Mouse (Mus musculus) liver, postnatal 0 days (tissue): Measurements from ENCODE around the gene Gpbp1. TPM values are rescaled to one million over a fixed set of nuclear protein-coding genes. Genes with fewer than 3 reads are reported as not detected.
A peak's percentile ranks its signal among the peaks of the same experiment; 100 is the strongest.

Experiments
- ATAC-seq: fragments of 200-750 bp; cut with Nextera tagmentation; 2 replicates; pipeline ENCODE4 v1.8.0; 2017; ENCODE audit warnings: mild to moderate bottlenecking, moderate library complexity
- DNase-seq: peaks from one replicate; pipeline ENCODE4 v3.0.0-alpha.2; 2016
- H3K27ac ChIP-seq: fragments of 300-500 bp; sonication (generic); 2 replicates; pipeline ENCODE4 v1.5.1; 2014; ENCODE audit warnings: antibody characterized with exemption, moderate library complexity, mild to moderate bottlenecking, low read depth
- H3K27me3 ChIP-seq: fragments of 300-500 bp; sonication (generic); 2 replicates; pipeline ENCODE4 v1.6.1; 2014; ENCODE audit warnings: low read length, control low read depth, mixed read lengths; ENCODE audit not compliant: insufficient read depth
- H3K36me3 ChIP-seq: fragments of 300-500 bp; sonication (generic); replicated peaks from 2 replicates; pipeline ENCODE4 v1.6.1; 2014; ENCODE audit warnings: mild to moderate bottlenecking, control low read depth, low read length, moderate library complexity, mixed read lengths; ENCODE audit not compliant: insufficient read depth
- H3K4me1 ChIP-seq: fragments of 300-500 bp; sonication (generic); 2 replicates; pipeline ENCODE4 v1.6.1; 2014; ENCODE audit warnings: antibody characterized with exemption, mild to moderate bottlenecking, control low read depth; ENCODE audit not compliant: insufficient read depth
- H3K4me2 ChIP-seq: fragments of 300-500 bp; sonication (generic); 2 replicates; pipeline ENCODE4 v1.6.1; 2014; ENCODE audit warnings: low read depth, mild to moderate bottlenecking, low read length, moderate library complexity, mixed read lengths
- H3K4me3 ChIP-seq: fragments of 300-500 bp; sonication (generic); 2 replicates; pipeline ENCODE4 v1.5.1; 2014; ENCODE audit warnings: low read depth, low read length
- H3K9ac ChIP-seq: fragments of 300-500 bp; sonication (generic); replicated peaks from 2 replicates; pipeline ENCODE4 v1.6.1; 2014; ENCODE audit warnings: mild to moderate bottlenecking, moderate library complexity
- H3K9me3 ChIP-seq: fragments of 300-500 bp; sonication (generic); 2 replicates; pipeline ENCODE4 v1.6.1; 2016; ENCODE audit warnings: mild to moderate bottlenecking, control low read depth, low read length, mixed read lengths
- CTCF ChIP-seq: sonication (generic); IDR thresholded peaks from 2 replicates; pipeline ENCODE4 v1.5.1; 2016; ENCODE audit warnings: antibody characterized with exemption, low read depth
- EP300 ChIP-seq: IDR thresholded peaks from 2 replicates; pipeline ENCODE4 v1.6.1; 2016; ENCODE audit warnings: antibody characterized with exemption, low read depth, mild to moderate bottlenecking
- WGBS: fragments of 180-500 bp; shearing (Covaris S2); extraction: QIAGEN DNeasy Blood & Tissue Kit; methylation state at CpG from one replicate; pipeline ENCODE4 v1.1.7; 2014; ENCODE audit not compliant: insufficient replicate concordance; 5-methylcytosine and 5-hydroxymethylcytosine counted together
- polyA plus RNA-seq: library from polyadenylated mRNA; unstranded; fragments of >200 nt; fragmentation: Nextera tagmentation; extraction: Ambion mirVana; gene quantifications from 2 replicates; pipeline ENCODE4 v1.2.1, GENCODE M21; 2015

Gpbp1 gene
- polyA plus RNA-seq, 1 experiment from 2014 or later: 25.2 TPM

- Histone ChIP-seq H3K27ac (no peak overlapping the region), H3K36me3 (peaks cover 18% of the 10 kb centered on the region), H3K9me3 (no peaks in the 10 kb centered on the region), H3K4me1 (peaks cover 26% of the 10 kb centered on the region), H3K4me2 (no peak overlapping the region), H3K9ac (no peak overlapping the region), H3K4me3 (no peak overlapping the region), H3K27me3 (no peaks in the 10 kb centered on the region)
- DNase-seq: no peak
- no peak for ATAC-seq
- 74% methylated on average over 2 of the region's 2 CpGs for WGBS
- TF ChIP-seq CTCF: no peak
Measured at GRCm38 (mm10) chr13:111477695-111478094, 12.2 kb downstream of the Gpbp1 start.

GRCm38 (mm10) chr13:111470562-111471237 lies 19.2 kb downstream of the Gpbp1 start:
- H3K9me3 ChIP-seq: peaks cover 3% of the 10 kb centered on the region; the same call in 1 of the 2 replicates
- no peak for ATAC-seq
- 79% methylated on average over 3 of the region's 3 CpGs for WGBS

GRCm38 (mm10) chr13:111467350-111467749 lies 22.6 kb downstream of the Gpbp1 start:
- H3K4me3 ChIP-seq: no peak overlapping the region
- 0 out of 2 replicates have a peak, but pooled peaks cover 3% of the 10 kb centered on the region for H3K4me1 ChIP-seq
- H3K27me3 ChIP-seq: no peaks in the 10 kb centered on the region
- peaks cover 3% of the 10 kb centered on the region; the same call in 1 of the 2 replicates for H3K9me3 ChIP-seq
- H3K27ac ChIP-seq: no peak overlapping the region
- peaks cover 37% of the 10 kb centered on the region for H3K36me3 ChIP-seq
- 82% methylated on average over 3 of the region's 3 CpGs for WGBS
- no peak overlapping the region for H3K4me2 ChIP-seq
- H3K9ac ChIP-seq: no peak overlapping the region
- ATAC-seq (no peak), DNase-seq (no peak)
- no peak for TF ChIP-seq CTCF
- no peak for TF ChIP-seq EP300

More at GRCm38 (mm10) chr13:111470562-111471237, 19.2 kb downstream of the Gpbp1 start:
- Histone ChIP-seq H3K27ac (no peak overlapping the region), H3K36me3 (peaks cover 23% of the 10 kb centered on the region), H3K4me2 (no peak overlapping the region), H3K4me3 (no peak overlapping the region), H3K27me3 (no peaks in the 10 kb centered on the region), H3K9ac (no peak overlapping the region), H3K4me1 (peaks cover 11% of the 10 kb centered on the region; the same call in 1 of the 2 replicates)
- no peak for TF ChIP-seq CTCF
- DNase-seq: no peak

- Histone ChIP-seq H3K36me3 (peaks cover 18% of the 10 kb centered on the region), H3K9me3 (no peaks in the 10 kb centered on the region), H3K4me2 (no peak overlapping the region), H3K9ac (no peak overlapping the region), H3K27ac (no peak overlapping the region), H3K4me3 (no peak overlapping the region), H3K27me3 (no peaks in the 10 kb centered on the region), H3K4me1 (peaks cover 6% of the 10 kb centered on the region; the same call in 1 of the 2 replicates)
- ATAC-seq (no peak), DNase-seq (no peak)
- WGBS: 2% methylated on average over 1 of the region's 1 CpGs
- TF ChIP-seq EP300: no peak
- TF ChIP-seq CTCF: peak; percentile 74
Measured at GRCm38 (mm10) chr13:111461424-111461823, 28.5 kb downstream of the Gpbp1 start.

GRCm38 (mm10) chr13:111456790-111457189 lies 33.1 kb downstream of the Gpbp1 start:
- H3K9ac ChIP-seq: no peak overlapping the region
- H3K27me3 ChIP-seq: no peaks in the 10 kb centered on the region
- H3K4me1 ChIP-seq: peaks cover 12% of the 10 kb centered on the region
- H3K36me3 ChIP-seq: peaks cover 17% of the 10 kb centered on the region
- no peak overlapping the region for H3K4me3 ChIP-seq
- TF ChIP-seq CTCF: no peak
- no peak for TF ChIP-seq EP300
- H3K4me2 ChIP-seq: no peak overlapping the region
- 57% methylated on average over 2 of the region's 2 CpGs for WGBS
- ATAC-seq (0 out of 2 replicates have a peak, but pooled peaks have one; percentile 29), DNase-seq (no peak)
- H3K9me3 ChIP-seq: no peaks in the 10 kb centered on the region
- H3K27ac ChIP-seq: no peak overlapping the region

GRCm38 (mm10) chr13:111444325-111444724 lies 45.6 kb downstream of the Gpbp1 start:
- no peaks in the 10 kb centered on the region for H3K4me1 ChIP-seq
- H3K4me2 ChIP-seq: no peak overlapping the region
- TF ChIP-seq EP300: no peak
- no peak for TF ChIP-seq CTCF
- H3K9me3 ChIP-seq: no peaks in the 10 kb centered on the region
- H3K9ac ChIP-seq: no peak overlapping the region
- H3K4me3 ChIP-seq: no peak overlapping the region
- H3K36me3 ChIP-seq: peaks cover 20% of the 10 kb centered on the region
- DNase-seq: no peak
- H3K27ac ChIP-seq: no peak overlapping the region
- no peak for ATAC-seq
- no peaks in the 10 kb centered on the region for H3K27me3 ChIP-seq

- H3K4me1 ChIP-seq: no peaks in the 10 kb centered on the region
- DNase-seq (peak; percentile 42), ATAC-seq (peak; percentile 99)
- peaks cover 35% of the 10 kb centered on the region for H3K36me3 ChIP-seq
- 0 out of 2 replicates have a peak, but pooled peaks have one; percentile 8 for TF ChIP-seq CTCF
- no peak for TF ChIP-seq EP300
- H3K9ac ChIP-seq: no peak overlapping the region
- no peaks in the 10 kb centered on the region for H3K9me3 ChIP-seq
- H3K4me2 ChIP-seq: no peak overlapping the region
- no peaks in the 10 kb centered on the region for H3K27me3 ChIP-seq
- WGBS: 61% methylated on average over 1 of the region's 1 CpGs
- H3K4me3 ChIP-seq: no peak overlapping the region
- H3K27ac ChIP-seq: peak overlapping the region; percentile 81
Measured at GRCm38 (mm10) chr13:111431174-111431573, 58.7 kb downstream of the Gpbp1 start.
